Mouse (Mus musculus) retina, adult 2 months (tissue): ENCODE results near the gene Cxcl3.
"Not testable (repeated sequence)": the region's sequence is repeated elsewhere in the genome, so short reads cannot be mapped to it uniquely, and the experiment has no call there.

ENCODE experiments used
- DNase-seq: peaks from one replicate; pipeline ENCODE4 v3.0.0-alpha.2; 2012; ENCODE audit warnings: low read depth, low spot score

The Cxcl3 gene

GRCm38 (mm10) chr5:90790074-90790502, 4.2 kb downstream of the Cxcl3 start:
- no peak for DNase-seq

GRCm38 (mm10) chr5:90794195-90794625, 8.3 kb downstream of the Cxcl3 start, which contains the start of gene Cxcl15:
Gene Cxcl15, plus strand, starts transcription at chr5:90794534.
- DNase-seq, result no peak

DNA sequence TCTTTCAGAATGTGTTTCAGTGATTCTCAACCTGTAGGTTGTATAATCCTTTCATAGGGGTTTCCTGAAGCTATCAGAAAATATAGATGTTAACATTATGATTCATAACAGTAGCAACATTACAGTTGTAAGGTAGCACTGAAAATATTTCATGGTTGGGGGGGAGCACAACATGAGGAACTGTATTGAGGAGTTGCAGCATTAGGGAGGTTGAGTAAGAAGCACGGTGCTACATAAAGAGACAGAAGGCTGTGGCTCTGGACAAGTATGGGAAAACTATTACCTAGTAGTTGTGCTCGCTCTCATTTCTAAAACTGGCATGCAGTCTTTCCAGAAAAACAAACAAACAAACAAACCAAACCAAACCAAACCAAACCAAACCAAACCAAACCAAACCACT, 9.5 kb downstream of the Cxcl3 start:
- not testable (repeated sequence) for DNase-seq

DNA sequence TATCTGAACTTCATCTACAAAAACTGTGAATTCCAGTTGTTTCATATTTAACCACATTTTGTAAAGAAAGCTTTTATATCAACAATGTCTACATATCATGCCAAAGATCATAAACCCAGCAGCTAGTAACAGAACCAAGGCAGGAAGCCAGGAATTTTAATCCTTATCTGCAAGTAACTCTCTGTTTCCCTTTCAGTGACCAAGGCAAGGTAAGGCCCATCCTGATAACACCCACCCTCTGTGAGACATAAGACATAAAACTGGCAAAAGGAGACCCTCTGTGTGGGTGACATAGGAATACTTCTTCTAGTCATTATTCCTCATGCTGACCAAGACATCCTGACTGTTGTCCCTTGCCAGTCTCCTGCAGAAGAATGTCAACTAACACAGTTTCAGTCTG, 18.7 kb downstream of the Cxcl3 start:
- DNase-seq, result no peak

DNA sequence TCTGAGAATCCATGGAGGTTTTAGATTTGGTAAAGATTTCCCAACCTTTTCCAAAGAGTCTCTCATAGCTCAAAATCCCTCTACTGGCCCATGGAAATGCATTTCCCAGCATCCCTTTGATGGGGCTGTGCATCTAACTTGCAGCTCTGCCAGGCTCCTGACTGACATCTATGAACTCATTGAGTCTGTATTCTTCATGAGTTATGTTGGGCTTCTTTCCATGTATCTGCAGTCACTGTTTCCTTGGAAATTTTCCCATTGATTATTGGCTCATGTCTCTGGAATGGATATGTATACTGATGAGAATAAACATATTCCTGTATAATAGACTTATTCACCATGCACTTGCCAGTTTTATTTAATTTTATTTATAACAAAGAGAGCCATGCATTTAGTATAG, 20.1 kb downstream of the Cxcl3 start:
- DNase-seq, result no peak

DNA sequence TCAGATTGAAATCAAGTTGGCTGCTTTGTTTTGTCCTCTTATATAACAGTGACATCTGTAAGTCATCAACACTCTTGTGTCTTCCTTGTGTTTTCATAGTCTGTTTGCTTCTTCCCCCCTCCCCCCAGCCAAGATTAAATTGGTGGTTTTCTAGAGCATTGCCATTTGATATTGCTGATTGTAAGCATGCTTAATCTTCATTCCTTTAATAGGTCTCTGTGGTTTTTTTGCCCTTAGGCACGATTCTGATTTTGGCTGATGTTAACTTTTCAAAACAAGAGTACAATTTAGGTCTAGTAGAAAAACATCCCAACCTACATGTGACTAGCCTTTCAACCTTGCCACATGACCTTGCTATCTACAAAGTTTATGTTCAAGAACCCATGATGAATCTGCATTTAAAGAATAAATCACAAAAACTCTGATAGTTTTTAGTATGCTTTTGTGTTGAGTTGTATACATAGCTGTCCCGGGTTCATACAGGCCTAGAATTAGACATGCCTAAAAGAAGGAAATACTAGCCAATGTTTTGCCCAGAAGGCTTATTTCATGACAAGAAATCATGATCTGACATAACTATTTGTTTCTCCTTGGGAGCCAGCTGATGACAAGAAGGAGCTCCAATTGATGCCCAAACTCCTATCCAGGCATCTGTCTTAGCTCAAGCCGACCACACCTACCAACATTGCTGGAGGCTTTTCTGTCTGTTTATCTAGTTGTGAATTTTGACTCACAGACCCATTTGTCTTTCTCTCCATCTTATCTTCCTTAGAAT, 21.5 kb downstream of the Cxcl3 start:
- DNase-seq, result no peak

DNA sequence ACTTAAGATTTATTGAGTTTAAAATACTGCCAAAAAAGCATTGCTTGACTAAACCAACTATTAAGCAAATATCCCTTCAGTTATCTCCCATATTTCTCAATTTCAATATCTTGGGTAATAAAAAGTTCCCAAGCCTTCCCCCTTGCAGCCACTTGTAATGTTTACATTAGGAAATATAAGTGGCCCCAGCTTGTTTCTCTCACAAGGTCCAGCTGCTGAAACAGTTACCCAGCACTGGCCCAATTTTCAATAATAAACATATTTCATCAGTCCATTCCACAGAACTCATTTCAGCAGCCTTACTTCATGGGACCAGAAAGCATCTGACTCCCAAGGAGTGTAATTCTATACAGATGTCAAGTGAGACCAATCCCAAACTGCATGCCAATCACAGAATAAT, 33.9 kb downstream of the Cxcl3 start:
- DNase-seq, result no peak

GRCm38 (mm10) chr5:90832145-90832767, 46.4 kb downstream of the Cxcl3 start:
- no peak for DNase-seq

DNA sequence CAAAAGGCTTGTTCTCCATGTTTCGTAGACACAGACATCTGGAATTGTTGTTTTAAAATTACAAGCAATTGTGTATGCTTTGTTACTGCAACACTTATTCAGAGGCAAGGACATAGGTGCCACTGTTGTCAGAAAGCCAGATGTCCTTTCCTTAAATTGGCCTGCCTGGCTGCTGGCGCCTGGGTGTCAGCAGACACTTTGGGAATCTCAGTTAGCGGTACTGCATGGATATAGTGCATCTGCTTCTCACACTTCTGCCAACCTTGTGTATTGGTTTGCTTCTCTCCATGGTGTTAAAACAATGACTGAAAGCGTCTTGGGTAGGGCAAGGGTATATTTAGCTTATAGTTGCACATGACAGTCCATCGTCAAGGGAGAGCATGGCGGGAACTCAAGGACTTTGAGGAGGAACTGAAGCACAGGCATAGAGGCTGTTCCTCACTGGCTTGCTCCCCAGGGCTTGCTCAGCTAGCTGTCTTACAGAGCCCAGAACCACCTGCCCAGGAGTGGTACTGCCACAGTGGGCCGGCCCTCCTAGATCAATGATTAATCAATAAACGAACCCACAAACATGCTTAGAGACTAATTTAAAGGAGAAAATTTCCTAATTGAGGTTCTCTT, 47.0 kb downstream of the Cxcl3 start:
- no peak for DNase-seq

GRCm38 (mm10) chr5:90834436-90834835, 48.5 kb downstream of the Cxcl3 start:
- DNase-seq, result no peak

DNA sequence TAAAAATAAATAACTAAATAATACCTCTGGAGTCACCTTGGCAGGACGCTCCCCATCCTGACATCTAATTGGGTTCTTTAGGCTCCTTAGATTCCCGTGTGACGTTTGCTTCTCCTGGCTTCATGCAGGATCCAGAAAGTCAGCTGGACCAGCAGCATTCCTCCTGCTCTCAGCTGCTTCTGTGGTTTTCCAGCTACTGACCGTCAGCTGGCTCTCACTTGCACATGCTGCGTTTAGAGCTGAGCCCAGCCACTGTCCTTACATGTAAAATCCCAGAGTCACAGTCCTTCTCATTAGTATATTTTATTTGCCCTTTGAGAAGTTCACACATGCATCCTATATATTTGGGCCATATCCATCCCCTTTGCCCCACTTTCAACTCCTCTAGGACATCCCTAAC, 52.7 kb downstream of the Cxcl3 start:
- no peak for DNase-seq
